Mouse (Mus musculus): ENCODE measurements around the gene Slc45a3. TPM values are rescaled to one million over a fixed set of nuclear protein-coding genes. Genes with fewer than 3 reads are reported as not detected.

Gene Slc45a3
- total RNA-seq, 4 experiments from 2014 or later = 0.63 to 0.75 (median 0.70) TPM

DNA sequence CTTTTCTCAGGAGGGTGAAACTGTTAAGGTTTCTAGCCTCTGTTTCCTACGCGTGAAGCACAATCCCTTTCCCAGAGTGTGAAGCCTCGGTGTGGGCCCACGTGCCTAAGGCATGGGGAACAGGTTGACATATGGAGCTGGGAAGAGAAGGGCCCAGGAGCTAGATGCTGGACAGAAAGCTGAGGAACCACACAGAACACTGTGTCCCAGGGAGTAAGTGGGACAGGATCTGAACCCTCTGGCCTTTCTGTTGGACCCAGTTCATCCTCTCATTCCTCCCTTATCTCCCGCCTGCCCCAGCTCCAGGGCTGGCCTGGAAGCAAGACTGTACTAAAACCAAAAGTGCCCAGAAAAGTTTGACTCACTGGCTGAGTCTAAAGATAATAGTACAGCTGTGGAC is 1.3 kb downstream of the Slc45a3 start:
- no peak for DNase-seq (ENCODE audit: low spot score in 2 of 2)

GRCm38 (mm10) chr1:131964580-131964979 is 1.8 kb downstream of the Slc45a3 start:
- DNase-seq (ENCODE audit: low spot score in 2 of 2) = no peak

DNA sequence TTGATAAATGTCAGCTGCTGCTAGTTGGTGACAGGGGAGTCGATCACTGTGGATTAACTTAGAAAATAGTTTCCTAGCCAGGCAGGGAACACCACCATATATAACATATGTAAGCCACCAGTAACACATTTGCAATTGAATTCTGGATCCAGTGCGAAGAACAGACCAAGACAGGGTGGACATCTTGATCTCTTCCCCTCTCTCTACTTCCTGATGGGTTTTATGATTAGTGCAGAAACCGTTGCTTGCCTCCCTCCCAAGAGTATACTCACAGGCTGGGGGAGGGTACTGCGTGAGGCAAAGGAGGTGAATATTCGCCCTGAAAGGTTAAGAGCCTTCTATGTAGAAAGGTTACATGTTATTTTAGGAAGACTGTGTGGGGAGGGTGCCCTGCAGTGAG is 3.1 kb downstream of the Slc45a3 start:
- DNase-seq (ENCODE audit: low spot score in 2 of 2) = no peak

DNA sequence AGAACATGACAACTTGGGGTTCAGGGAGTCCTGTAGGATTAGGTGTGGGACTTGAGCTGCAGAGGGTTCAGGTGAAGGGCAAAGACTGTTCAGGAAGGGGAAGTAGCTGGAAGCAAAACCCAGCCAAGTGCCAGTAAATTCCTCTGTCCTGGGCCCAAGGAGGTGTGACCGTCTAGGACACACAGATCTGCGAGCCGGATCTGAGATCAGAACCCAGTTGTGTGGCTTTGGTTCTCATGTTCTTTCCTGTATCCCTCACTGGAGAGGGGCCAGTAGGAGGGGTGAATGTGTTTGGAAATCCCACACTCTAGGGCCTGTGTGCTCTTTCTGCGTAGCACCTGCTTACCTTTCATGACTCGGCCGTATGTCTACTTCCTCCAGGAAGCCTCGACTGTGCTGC is 4.6 kb downstream of the Slc45a3 start:
- no peak for DNase-seq (ENCODE audit: low spot score in 2 of 2)

- DNase-seq (ENCODE audit: low spot score in 2 of 2) = no peak
These were observed 5.8 kb downstream of the Slc45a3 start for GRCm38 (mm10) chr1:131968556-131968955.

- DNase-seq (ENCODE audit: low spot score in 2 of 2) = no peak
These were observed 6.2 kb downstream of the Slc45a3 start for GRCm38 (mm10) chr1:131968983-131969382.

DNA sequence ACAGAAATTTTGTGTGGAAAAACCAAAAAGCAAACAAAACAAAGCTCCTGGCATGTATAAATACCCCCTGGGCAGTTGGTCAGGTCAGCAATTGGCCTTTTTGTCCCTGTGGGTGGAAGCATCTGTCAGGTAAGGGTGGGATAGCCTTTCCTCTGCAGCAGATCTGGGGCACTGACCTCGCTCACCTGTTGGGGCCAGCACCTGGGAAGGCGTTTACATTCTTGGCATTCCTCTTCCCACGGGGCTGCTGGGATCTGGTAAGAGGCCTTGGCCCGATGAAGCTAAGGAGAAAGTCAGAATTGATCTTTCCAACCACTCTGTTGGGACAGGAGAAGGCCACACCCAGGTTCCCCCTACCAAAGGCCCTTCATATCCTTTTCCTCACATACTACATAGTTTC is 7.1 kb downstream of the Slc45a3 start:
- no peak for DNase-seq (ENCODE audit: low spot score in 2 of 2)

DNA sequence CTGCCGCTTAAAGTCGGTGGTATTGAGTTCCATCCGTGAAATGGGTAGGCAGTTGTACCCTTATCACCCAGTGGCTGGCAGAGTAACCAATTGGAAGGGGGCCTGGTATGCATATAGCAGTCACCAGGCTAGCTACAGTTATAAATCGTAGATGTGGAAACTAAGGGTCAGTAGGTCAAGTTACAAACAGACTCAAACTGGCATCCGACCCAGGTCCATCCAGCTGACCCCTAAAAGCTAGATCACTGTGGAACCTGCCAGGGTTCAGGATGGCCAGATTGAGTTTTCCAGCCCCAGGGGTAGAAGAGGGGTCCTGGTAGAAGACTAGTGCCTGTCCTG is 7.5 kb downstream of the Slc45a3 start:
- DNase-seq (ENCODE audit: low spot score in 2 of 2) = no peak

DNA sequence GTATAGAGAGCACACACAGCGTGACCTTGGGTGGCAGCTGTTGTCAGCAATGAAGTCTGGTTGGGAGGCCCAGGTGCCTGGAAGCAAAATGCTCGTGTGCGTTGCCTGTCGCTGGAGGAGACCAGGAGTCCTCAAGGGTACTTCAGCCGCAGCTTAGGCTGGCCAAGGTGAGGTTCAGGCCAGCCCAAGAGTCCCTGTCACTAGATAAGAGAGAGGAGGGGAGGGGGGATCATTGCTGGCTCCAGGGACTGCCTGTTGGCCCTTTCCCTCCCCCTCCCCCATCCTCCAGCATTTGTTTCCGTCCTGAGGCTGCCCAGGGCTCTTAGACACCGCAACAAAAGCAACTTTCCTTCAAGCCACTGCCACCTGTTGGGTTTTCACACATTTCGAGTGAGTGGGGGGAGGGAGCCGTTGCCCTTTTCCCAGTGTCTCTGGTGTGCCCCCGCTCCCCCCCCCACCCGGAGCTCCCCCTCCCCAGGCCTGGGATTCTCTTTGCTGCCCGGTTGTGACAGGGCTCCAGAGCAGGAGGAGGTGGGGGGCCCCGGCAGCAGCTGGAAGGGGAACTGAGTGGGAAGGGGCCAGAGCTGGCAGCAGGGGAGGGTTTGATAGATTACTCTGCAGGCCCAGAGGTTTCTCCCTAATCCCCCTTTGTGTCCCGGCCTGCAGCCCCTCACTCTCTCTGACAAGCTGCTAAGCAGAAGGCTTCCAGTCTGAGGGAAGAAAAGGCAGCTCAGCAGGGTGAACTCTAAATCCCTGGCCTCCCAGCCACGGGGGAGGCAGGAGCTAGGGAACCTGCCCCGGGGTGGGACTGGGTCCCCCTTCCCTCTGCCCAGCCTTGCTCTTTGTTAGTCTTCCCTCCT is 8.1 kb downstream of the Slc45a3 start:
- no peak for DNase-seq (ENCODE audit: low spot score in 2 of 2)

- no peak for DNase-seq (ENCODE audit: low spot score in 2 of 2)
These were observed 9.2 kb downstream of the Slc45a3 start for GRCm38 (mm10) chr1:131971771-131972497.

GRCm38 (mm10) chr1:131972498-131973334 is 9.9 kb downstream of the Slc45a3 start:
- no peak for DNase-seq (ENCODE audit: low spot score in 2 of 2)

DNA sequence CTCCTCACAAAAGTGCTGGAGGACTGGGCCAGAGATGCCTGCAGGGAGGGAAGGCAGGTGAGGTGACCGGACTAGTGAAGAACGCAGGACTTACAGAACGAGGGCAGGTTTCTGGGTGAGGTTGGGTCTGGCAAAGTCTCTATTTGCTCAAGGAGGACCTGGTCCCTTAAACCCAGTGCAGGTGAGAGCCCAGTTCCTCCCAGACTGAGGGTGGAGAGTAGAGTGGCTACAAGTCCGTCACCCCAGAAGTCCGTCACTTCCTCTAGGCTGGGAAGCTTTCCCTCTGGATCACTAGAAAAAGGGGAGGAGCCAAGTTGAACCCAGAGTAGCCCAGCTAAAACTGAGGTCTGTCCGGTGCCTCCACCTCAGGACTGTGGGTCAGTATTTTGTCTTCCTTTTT is 11.2 kb downstream of the Slc45a3 start:
- DNase-seq (ENCODE audit: low spot score in 2 of 2) = no peak

DNA sequence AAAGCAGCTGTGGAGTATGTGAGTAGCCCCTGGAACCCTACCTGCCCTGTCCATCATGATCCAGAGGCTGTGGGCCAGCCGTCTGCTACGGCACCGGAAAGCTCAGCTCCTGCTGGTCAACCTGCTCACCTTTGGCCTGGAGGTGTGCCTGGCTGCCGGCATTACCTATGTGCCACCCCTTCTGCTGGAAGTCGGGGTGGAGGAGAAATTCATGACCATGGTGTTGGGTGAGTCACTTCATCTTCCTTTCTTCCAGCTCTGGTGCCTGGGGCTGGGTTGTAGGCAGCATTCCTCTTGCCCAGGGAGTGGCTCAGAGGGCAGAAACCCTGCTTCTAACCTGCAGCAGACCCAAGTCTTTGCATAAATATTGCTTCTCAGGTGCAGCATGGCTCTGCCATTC is 14.1 kb downstream of the Slc45a3 start:
- no peak for DNase-seq (ENCODE audit: low spot score in 2 of 2)

- DNase-seq (ENCODE audit: low spot score in 2 of 2) = no peak
These were observed 17.7 kb downstream of the Slc45a3 start for GRCm38 (mm10) chr1:131980471-131980870.

GRCm38 (mm10) chr1:131981378-131982013 is 18.7 kb downstream of the Slc45a3 start:
- peak; percentile 23 to 73 for DNase-seq (ENCODE audit: low spot score in 2 of 2)

- peak; percentile 40 to 76 for DNase-seq (ENCODE audit: low spot score in 2 of 2)
These were observed 20.1 kb downstream of the Slc45a3 start for GRCm38 (mm10) chr1:131982907-131983306.

GRCm38 (mm10) chr1:131983806-131984205 is 21.0 kb downstream of the Slc45a3 start:
- DNase-seq (ENCODE audit: low spot score in 2 of 2) = no peak

DNA sequence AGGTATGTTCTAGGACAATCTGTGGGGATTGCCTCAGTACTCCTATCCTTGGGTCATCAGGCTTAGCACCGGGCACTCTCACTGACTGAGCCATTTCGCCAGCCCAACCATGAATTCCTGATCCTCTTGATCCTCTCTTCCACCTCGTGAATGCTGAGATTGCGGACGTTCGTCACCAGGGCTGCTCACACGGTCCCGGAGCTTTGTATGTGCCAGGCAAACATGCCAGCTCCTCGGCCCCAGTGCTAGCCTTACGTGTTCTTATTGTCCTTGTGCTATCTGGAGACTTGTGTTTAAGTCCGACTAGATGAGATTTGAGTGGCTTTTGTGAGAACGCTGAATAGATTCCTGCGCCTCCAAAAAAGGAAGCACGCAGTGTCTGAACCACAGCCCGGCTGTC is 24.7 kb downstream of the Slc45a3 start:
- no peak for DNase-seq (ENCODE audit: low spot score in 2 of 2)

- DNase-seq (ENCODE audit: low spot score in 2 of 2) = no peak
These were observed 26.7 kb downstream of the Slc45a3 start for GRCm38 (mm10) chr1:131989476-131989875.

DNA sequence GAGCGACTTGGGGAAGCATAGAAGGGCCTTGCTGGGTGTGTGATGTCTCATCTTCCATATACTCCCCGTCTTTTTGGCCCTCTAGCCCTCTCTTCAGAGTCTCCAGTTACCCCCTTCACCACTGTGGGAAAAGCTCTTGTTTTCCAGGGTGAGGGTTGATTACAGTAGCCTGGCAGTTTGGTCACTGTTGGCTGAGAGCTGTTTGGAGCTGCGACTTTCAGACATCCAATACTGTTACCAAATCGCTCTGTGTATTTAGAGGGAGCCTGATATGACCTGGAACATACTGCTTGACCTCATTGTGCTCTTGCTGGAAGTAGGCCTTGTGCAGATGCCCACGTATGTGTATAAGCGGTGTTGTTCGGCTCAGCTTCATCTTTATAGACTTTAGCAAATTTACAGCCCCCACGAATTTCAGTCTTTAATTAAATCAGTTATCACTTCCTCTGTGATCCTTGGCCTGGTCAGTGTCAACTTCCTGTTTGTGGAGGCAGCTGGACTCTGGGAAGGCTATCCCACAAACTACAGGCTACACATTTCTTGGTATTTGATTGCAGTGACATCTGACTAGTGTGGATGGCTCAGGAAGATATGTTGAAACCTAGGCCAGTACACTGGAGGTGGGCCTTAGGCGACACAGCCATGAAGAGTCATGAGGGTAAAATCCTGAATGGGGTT is 27.5 kb downstream of the Slc45a3 start:
- DNase-seq (ENCODE audit: low spot score in 2 of 2) = no peak

- DNase-seq (ENCODE audit: low spot score in 2 of 2) = no peak
These were observed 29.8 kb downstream of the Slc45a3 start for GRCm38 (mm10) chr1:131992561-131993001.
